ENCODE assay signal across 11 mouse cellular contexts in genomic region chr7:83201126-83201686, GRCm38 (mm10).
A peak's percentile ranks its signal among the peaks of the same experiment; 100 is the strongest.
DNase-seq lines count a peak whose midpoint lies in the region; ATAC-seq and TF ChIP-seq lines count a peak whose summit lies in the region.
"Had no signal": no experiment of that assay in that cellular context is flagged by ENCODE, and none has a peak within 500 bp of the region (broad histone marks: within the 10 kb centered on the region; RNA-seq: fewer than 3 reads in every experiment).

No protein-coding gene starts in this region.

- H3K27ac ChIP-seq in heart, embryonic 15.5 days: no peak overlapping the region
- no peak overlapping the region for H3K27ac ChIP-seq in heart, adult 2 months
- H3K27ac ChIP-seq in forebrain, embryonic 12.5 days: peak overlapping the region; percentile 91
- 0 out of 2 replicates have a peak overlapping the region, but pooled peaks have one; percentile 65 for H3K27ac ChIP-seq in limb, embryonic 14.5 days (replicated peaks; ENCODE audit: low read depth, low read length)
- H3K27ac ChIP-seq: liver, embryonic 14.5 days had no signal

- no peak for ATAC-seq in heart, embryonic 15.5 days (replicated peaks; ENCODE audit: insufficient number of reproducible peaks, insufficient read depth, low FRiP score, low read depth)
- peak; percentile 44; the same call in 1 of the 2 replicates for ATAC-seq in forebrain, embryonic 12.5 days (ENCODE audit: low FRiP score)
- ATAC-seq in limb, embryonic 14.5 days (ENCODE audit: low FRiP score, low read depth): no peak

- H3K9me3 ChIP-seq in heart, embryonic 15.5 days (replicated peaks): no peaks in the 10 kb centered on the region
- H3K9me3 ChIP-seq in forebrain, embryonic 12.5 days: no peaks in the 10 kb centered on the region
- no peaks in the 10 kb centered on the region for H3K9me3 ChIP-seq in limb, embryonic 14.5 days (ENCODE audit: control insufficient read depth, low read length)

- no peak overlapping the region for H3K4me3 ChIP-seq in heart, embryonic 15.5 days
- H3K4me3 ChIP-seq in heart, adult 2 months: no peak overlapping the region
- no peak overlapping the region for H3K4me3 ChIP-seq in forebrain, embryonic 12.5 days (replicated peaks)
- H3K4me3 ChIP-seq in limb, embryonic 14.5 days (replicated peaks; ENCODE audit: low read length): no peak overlapping the region
- H3K4me3 ChIP-seq: layer of hippocampus, adult 2 months had no signal

- 64% methylated on average over 7 of the region's 7 CpGs for WGBS in heart, embryonic 15.5 days
- 59% methylated on average over 7 of the region's 7 CpGs for WGBS in heart, adult 2 months
- whole genome bisulfite sequencing in forebrain, embryonic 12.5 days: 40% methylated on average over 7 of the region's 7 CpGs
- WGBS in limb, embryonic 14.5 days: 62% methylated on average over 7 of the region's 7 CpGs

- no peaks in the 10 kb centered on the region for H3K79me2 ChIP-seq in heart, adult 2 months (replicated peaks; ENCODE audit: control insufficient read depth, insufficient read depth, low read length)

- H3K9ac ChIP-seq in heart, embryonic 15.5 days: no peak overlapping the region
- no peak overlapping the region for H3K9ac ChIP-seq in heart, adult 2 months (ENCODE audit: low read depth, low read length)
- peak overlapping the region; percentile 18; the same call in 1 of the 2 replicates for H3K9ac ChIP-seq in forebrain, embryonic 12.5 days
- H3K9ac ChIP-seq in limb, embryonic 14.5 days (ENCODE audit: low read depth, low read length, severe bottlenecking): no peak overlapping the region
- H3K9ac ChIP-seq: liver, embryonic 14.5 days had no signal

- TF ChIP-seq POLR2A in heart, adult 2 months (IDR thresholded peaks at IDR 0.05; ENCODE audit: insufficient read depth, low read depth, low read length): no peak
- TF ChIP-seq POLR2A in brain, embryonic 14.5 days (IDR thresholded peaks at IDR 0.05; ENCODE audit: borderline replicate concordance, extremely low read depth, insufficient read depth, insufficient read length, poor library complexity, severe bottlenecking): no peak
- no peak for TF ChIP-seq POLR2A in limb, embryonic 14.5 days (IDR thresholded peaks at IDR 0.05; ENCODE audit: borderline replicate concordance, extremely low read depth, insufficient read depth, insufficient read length)

- H3K4me1 ChIP-seq in heart, embryonic 15.5 days (replicated peaks): peaks cover 13% of the 10 kb centered on the region
- H3K4me1 ChIP-seq in heart, adult 2 months (ENCODE audit: control insufficient read depth, insufficient read depth, low read length): peaks cover 8% of the 10 kb centered on the region; the same call in 1 of the 2 replicates
- peaks cover 50% of the 10 kb centered on the region for H3K4me1 ChIP-seq in forebrain, embryonic 12.5 days
- peaks cover 44% of the 10 kb centered on the region for H3K4me1 ChIP-seq in limb, embryonic 14.5 days (ENCODE audit: control insufficient read depth, insufficient read depth, low read length)

- H3K27me3 ChIP-seq in heart, embryonic 15.5 days: no peaks in the 10 kb centered on the region
- no peaks in the 10 kb centered on the region for H3K27me3 ChIP-seq in heart, adult 2 months (ENCODE audit: control insufficient read depth, insufficient read depth, low read length)
- H3K27me3 ChIP-seq in forebrain, embryonic 12.5 days: peaks cover 3% of the 10 kb centered on the region; the same call in 1 of the 2 replicates
- H3K27me3 ChIP-seq in limb, embryonic 14.5 days (ENCODE audit: control insufficient read depth, insufficient read depth, low read length): no peaks in the 10 kb centered on the region

- DNase-seq in heart, adult 2 months: no peak
- peak; percentile 77 for DNase-seq in brain, embryonic 14.5 days (ENCODE audit: low read depth)
- no peak for DNase-seq in limb, embryonic 14.5 days (ENCODE audit: low spot score)
- DNase-seq in adrenal gland, adult (ENCODE audit: inconsistent age in 2 of 2, low spot score in 1 of 2): no peak
- no peak for DNase-seq in adrenal gland, adult 18-20 months (ENCODE audit: low spot score in 2 of 2)
- no peak for DNase-seq in adrenal gland, postnatal 14 days
- DNase-seq: thymus, postnatal 25 days had no signal

- H3K4me2 ChIP-seq in heart, embryonic 15.5 days: 0 out of 2 replicates have a peak overlapping the region, but pooled peaks have one; percentile 48
- peak overlapping the region; percentile 54 for H3K4me2 ChIP-seq in forebrain, embryonic 12.5 days
- H3K4me2 ChIP-seq in limb, embryonic 14.5 days (replicated peaks; ENCODE audit: low read depth, low read length, severe bottlenecking): no peak overlapping the region

- H3K36me3 ChIP-seq in heart, embryonic 15.5 days: no peaks in the 10 kb centered on the region
- H3K36me3 ChIP-seq in heart, adult 2 months (ENCODE audit: control insufficient read depth, insufficient read depth, low read length): no peaks in the 10 kb centered on the region
- H3K36me3 ChIP-seq in forebrain, embryonic 12.5 days (replicated peaks): no peaks in the 10 kb centered on the region
- no peaks in the 10 kb centered on the region for H3K36me3 ChIP-seq in limb, embryonic 14.5 days (ENCODE audit: control insufficient read depth, insufficient read depth, low read length)

- intact Hi-C loops in heart, adult 2 months (cut with DNase I): no loop called here

- TF ChIP-seq EP300 in heart, adult 2 months (IDR thresholded peaks at IDR 0.05; ENCODE audit: insufficient read depth, low read depth, low read length): no peak

- no peak for TF ChIP-seq CTCF in heart, adult 2 months (IDR thresholded peaks at IDR 0.05)
- no peak for TF ChIP-seq CTCF in brain, embryonic 14.5 days (IDR thresholded peaks at IDR 0.05; ENCODE audit: borderline replicate concordance, extremely low read depth, insufficient read depth, insufficient read length)

Comparison
In these comparisons a context has a peak if more than half of its experiments do, and no peak if none do; other contexts are left out.
1. H3K27ac ChIP-seq: peak in forebrain, embryonic 12.5 days (single experiment) and limb, embryonic 14.5 days (single experiment); none in heart, embryonic 15.5 days (single experiment) and heart, adult 2 months (single experiment).